Mouse (Mus musculus): ENCODE data around the gene Stn1. TPM values are rescaled to one million over a fixed set of nuclear protein-coding genes. Genes with fewer than 3 reads are reported as not detected.
A peak's percentile ranks its signal among the peaks of the same experiment; 100 is the strongest.

The Stn1 gene
- polyA plus RNA-seq, 1 experiment from 2014 or later = 60.6 TPM

- H3K4me1 ChIP-seq (ENCODE audit: control insufficient read depth, insufficient read depth, low read length) = no peaks in the 10 kb centered on the region
- peaks cover 7% of the 10 kb centered on the region; the same call in 1 of the 2 replicates for H3K36me3 ChIP-seq (ENCODE audit: control insufficient read depth, insufficient read depth, low read length)
- ATAC-seq (ENCODE audit: insufficient number of reproducible peaks, low FRiP score, low TSS enrichment, low read depth) (no peak), DNase-seq (ENCODE audit: low spot score) (no peak)
- no peak overlapping the region for H3K4me3 ChIP-seq (ENCODE audit: low read depth, low read length)
- H3K4me2 ChIP-seq (ENCODE audit: low read depth, severe bottlenecking) = no peak overlapping the region
- H3K27me3 ChIP-seq (ENCODE audit: control insufficient read depth, insufficient read depth, low read length) = no peaks in the 10 kb centered on the region
- H3K9me3 ChIP-seq (ENCODE audit: control insufficient read depth, low read length) = no peaks in the 10 kb centered on the region
- WGBS = 69% methylated on average over 25 of the region's 25 CpGs
- 0 out of 2 replicates have a peak overlapping the region, but pooled peaks have one; percentile 52 for H3K27ac ChIP-seq (replicated peaks; ENCODE audit: low read depth, low read length)
- H3K9ac ChIP-seq (ENCODE audit: low read length) = no peak overlapping the region
Observed at GRCm38 (mm10) chr19:47510473-47511293, 26.6 kb downstream of the Stn1 start.

GRCm38 (mm10) chr19:47510135-47510472 is 27.2 kb downstream of the Stn1 start:
- no peak overlapping the region for H3K27ac ChIP-seq (replicated peaks; ENCODE audit: low read depth, low read length)
- no peak overlapping the region for H3K4me2 ChIP-seq (ENCODE audit: low read depth, severe bottlenecking)
- H3K9me3 ChIP-seq (ENCODE audit: control insufficient read depth, low read length) = no peaks in the 10 kb centered on the region
- no peaks in the 10 kb centered on the region for H3K27me3 ChIP-seq (ENCODE audit: control insufficient read depth, insufficient read depth, low read length)
- ATAC-seq (ENCODE audit: insufficient number of reproducible peaks, low FRiP score, low TSS enrichment, low read depth) = no peak
- no peak for DNase-seq (ENCODE audit: low spot score)
- no peak overlapping the region for H3K9ac ChIP-seq (ENCODE audit: low read length)
- no peaks in the 10 kb centered on the region for H3K4me1 ChIP-seq (ENCODE audit: control insufficient read depth, insufficient read depth, low read length)
- H3K4me3 ChIP-seq (ENCODE audit: low read depth, low read length) = no peak overlapping the region
- peaks cover 7% of the 10 kb centered on the region; the same call in 1 of the 2 replicates for H3K36me3 ChIP-seq (ENCODE audit: control insufficient read depth, insufficient read depth, low read length)
- WGBS = 91% methylated on average over 7 of the region's 7 CpGs

- Histone ChIP-seq H3K9ac (ENCODE audit: low read length) (no peak overlapping the region), H3K4me2 (ENCODE audit: low read depth, severe bottlenecking) (no peak overlapping the region), H3K4me1 (ENCODE audit: control insufficient read depth, insufficient read depth, low read length) (no peaks in the 10 kb centered on the region), H3K27ac (replicated peaks; ENCODE audit: low read depth, low read length) (no peak overlapping the region), H3K9me3 (ENCODE audit: control insufficient read depth, low read length) (no peaks in the 10 kb centered on the region), H3K27me3 (ENCODE audit: control insufficient read depth, insufficient read depth, low read length) (no peaks in the 10 kb centered on the region), H3K36me3 (ENCODE audit: control insufficient read depth, insufficient read depth, low read length) (peaks cover 4% of the 10 kb centered on the region; the same call in 1 of the 2 replicates), H3K4me3 (ENCODE audit: low read depth, low read length) (no peak overlapping the region)
- 68% methylated on average over 5 of the region's 5 CpGs for WGBS
- no peak for ATAC-seq (ENCODE audit: insufficient number of reproducible peaks, low FRiP score, low TSS enrichment, low read depth)
- no peak for DNase-seq (ENCODE audit: low spot score)
Observed at GRCm38 (mm10) chr19:47508771-47509281, 28.5 kb downstream of the Stn1 start.

GRCm38 (mm10) chr19:47508191-47508590 is 29.1 kb downstream of the Stn1 start:
- Histone ChIP-seq H3K27ac (replicated peaks; ENCODE audit: low read depth, low read length) (no peak overlapping the region), H3K4me3 (ENCODE audit: low read depth, low read length) (no peak overlapping the region), H3K4me2 (ENCODE audit: low read depth, severe bottlenecking) (no peak overlapping the region), H3K36me3 (ENCODE audit: control insufficient read depth, insufficient read depth, low read length) (peaks cover 4% of the 10 kb centered on the region; the same call in 1 of the 2 replicates), H3K9ac (ENCODE audit: low read length) (0 out of 2 replicates have a peak overlapping the region, but pooled peaks have one; percentile 7), H3K9me3 (ENCODE audit: control insufficient read depth, low read length) (no peaks in the 10 kb centered on the region), H3K27me3 (ENCODE audit: control insufficient read depth, insufficient read depth, low read length) (no peaks in the 10 kb centered on the region), H3K4me1 (ENCODE audit: control insufficient read depth, insufficient read depth, low read length) (no peaks in the 10 kb centered on the region)
- ATAC-seq (ENCODE audit: insufficient number of reproducible peaks, low FRiP score, low TSS enrichment, low read depth) (no peak), DNase-seq (ENCODE audit: low spot score) (no peak)
- 82% methylated on average over 3 of the region's 3 CpGs for WGBS

GRCm38 (mm10) chr19:47507128-47508121 is 29.9 kb downstream of the Stn1 start:
- ATAC-seq (ENCODE audit: insufficient number of reproducible peaks, low FRiP score, low TSS enrichment, low read depth) (no peak), DNase-seq (ENCODE audit: low spot score) (peak; percentile 72)
- Histone ChIP-seq H3K4me2 (ENCODE audit: low read depth, severe bottlenecking) (no peak overlapping the region), H3K36me3 (ENCODE audit: control insufficient read depth, insufficient read depth, low read length) (peaks cover 4% of the 10 kb centered on the region; the same call in 1 of the 2 replicates), H3K27ac (replicated peaks; ENCODE audit: low read depth, low read length) (no peak overlapping the region), H3K4me1 (ENCODE audit: control insufficient read depth, insufficient read depth, low read length) (no peaks in the 10 kb centered on the region), H3K9ac (ENCODE audit: low read length) (0 out of 2 replicates have a peak overlapping the region, but pooled peaks have one; percentile 7), H3K9me3 (ENCODE audit: control insufficient read depth, low read length) (no peaks in the 10 kb centered on the region), H3K27me3 (ENCODE audit: control insufficient read depth, insufficient read depth, low read length) (no peaks in the 10 kb centered on the region), H3K4me3 (ENCODE audit: low read depth, low read length) (no peak overlapping the region)
- WGBS = 68% methylated on average over 27 of the region's 27 CpGs

GRCm38 (mm10) chr19:47503625-47504024 is 33.7 kb downstream of the Stn1 start:
- WGBS = 72% methylated on average over 4 of the region's 4 CpGs
- H3K9me3 ChIP-seq (ENCODE audit: control insufficient read depth, low read length) = no peaks in the 10 kb centered on the region
- peaks cover 2% of the 10 kb centered on the region for H3K36me3 ChIP-seq (ENCODE audit: control insufficient read depth, insufficient read depth, low read length)
- no peak overlapping the region for H3K27ac ChIP-seq (replicated peaks; ENCODE audit: low read depth, low read length)
- no peak overlapping the region for H3K4me3 ChIP-seq (ENCODE audit: low read depth, low read length)
- no peaks in the 10 kb centered on the region for H3K27me3 ChIP-seq (ENCODE audit: control insufficient read depth, insufficient read depth, low read length)
- no peak overlapping the region for H3K4me2 ChIP-seq (ENCODE audit: low read depth, severe bottlenecking)
- DNase-seq (ENCODE audit: low spot score) (peak; percentile 54), ATAC-seq (ENCODE audit: insufficient number of reproducible peaks, low FRiP score, low TSS enrichment, low read depth) (no peak)
- peaks cover 13% of the 10 kb centered on the region for H3K4me1 ChIP-seq (ENCODE audit: control insufficient read depth, insufficient read depth, low read length)
- H3K9ac ChIP-seq (ENCODE audit: low read length) = no peak overlapping the region

GRCm38 (mm10) chr19:47502563-47502962 is 34.7 kb downstream of the Stn1 start:
- DNase-seq (ENCODE audit: low spot score) = no peak
- WGBS = 78% methylated on average over 8 of the region's 8 CpGs
- H3K27ac ChIP-seq (replicated peaks; ENCODE audit: low read depth, low read length) = no peak overlapping the region
- no peak for ATAC-seq (ENCODE audit: insufficient number of reproducible peaks, low FRiP score, low TSS enrichment, low read depth)
- no peak overlapping the region for H3K4me3 ChIP-seq (ENCODE audit: low read depth, low read length)
- peaks cover 2% of the 10 kb centered on the region for H3K36me3 ChIP-seq (ENCODE audit: control insufficient read depth, insufficient read depth, low read length)
- peaks cover 17% of the 10 kb centered on the region for H3K4me1 ChIP-seq (ENCODE audit: control insufficient read depth, insufficient read depth, low read length)
- H3K9me3 ChIP-seq (ENCODE audit: control insufficient read depth, low read length) = no peaks in the 10 kb centered on the region
- no peak overlapping the region for H3K4me2 ChIP-seq (ENCODE audit: low read depth, severe bottlenecking)
- no peak overlapping the region for H3K9ac ChIP-seq (ENCODE audit: low read length)
- no peaks in the 10 kb centered on the region for H3K27me3 ChIP-seq (ENCODE audit: control insufficient read depth, insufficient read depth, low read length)

GRCm38 (mm10) chr19:47500389-47501011 is 36.8 kb downstream of the Stn1 start:
- Histone ChIP-seq H3K27ac (replicated peaks; ENCODE audit: low read depth, low read length) (no peak overlapping the region), H3K4me3 (ENCODE audit: low read depth, low read length) (no peak overlapping the region), H3K36me3 (ENCODE audit: control insufficient read depth, insufficient read depth, low read length) (no peaks in the 10 kb centered on the region; the same call in 1 of the 2 replicates), H3K4me2 (ENCODE audit: low read depth, severe bottlenecking) (no peak overlapping the region), H3K27me3 (ENCODE audit: control insufficient read depth, insufficient read depth, low read length) (no peaks in the 10 kb centered on the region), H3K9me3 (ENCODE audit: control insufficient read depth, low read length) (no peaks in the 10 kb centered on the region), H3K9ac (ENCODE audit: low read length) (no peak overlapping the region), H3K4me1 (ENCODE audit: control insufficient read depth, insufficient read depth, low read length) (peaks cover 22% of the 10 kb centered on the region)
- no peak for ATAC-seq (ENCODE audit: insufficient number of reproducible peaks, low FRiP score, low TSS enrichment, low read depth)
- DNase-seq (ENCODE audit: low spot score) = no peak
- 81% methylated on average over 11 of the region's 11 CpGs for WGBS
